Mouse (Mus musculus) mature B cell (primary cell): ENCODE data around the gene Wdr83.

ENCODE experiments used
- in situ Hi-C: fragments of 300-500 bp; cut with MboI; formaldehyde crosslinking; loops from 2 replicates; pipeline ENCODE4 v1.14.3; 2019

The Wdr83 gene

GRCm38 (mm10) chr8:85080532-85081215 is 432 bp downstream of the Wdr83 start, which contains the start of gene Wdr83os:
Wdr83os (plus strand) TSS chr8:85080740.
- in situ Hi-C loops: loop anchor here (25.0 kb wide), 1 partner anchor 207 kb away; the partner anchor contains the start of genes Orc6 and Vps35

- in situ Hi-C loops: loop anchor here (25.0 kb wide), 1 partner anchor 207 kb away; the partner anchor contains the start of genes Orc6 and Vps35
Measured at GRCm38 (mm10) chr8:85080214-85080531, 933 bp downstream of the Wdr83 start.

- in situ Hi-C loops: loop anchor here (25.0 kb wide), 1 partner anchor 210 kb away; the partner anchor contains the start of genes Orc6 and Vps35
Measured at GRCm38 (mm10) chr8:85076993-85077392, 4.1 kb downstream of the Wdr83 start.

- in situ Hi-C loops: loop anchor here (25.0 kb wide), 1 partner anchor 211 kb away; the partner anchor contains the start of genes Orc6 and Vps35
Measured at GRCm38 (mm10) chr8:85076001-85076400, 5.1 kb downstream of the Wdr83 start.

GRCm38 (mm10) chr8:85074617-85075016 is 6.5 kb downstream of the Wdr83 start:
- in situ Hi-C loops: loop anchor here (25.0 kb wide), 1 partner anchor 213 kb away; the partner anchor contains the start of genes Orc6 and Vps35

GRCm38 (mm10) chr8:85074167-85074566 is 6.9 kb downstream of the Wdr83 start:
- in situ Hi-C loops: no loop called here

- in situ Hi-C loops: no loop called here
Measured at GRCm38 (mm10) chr8:85073041-85073612, 8.0 kb downstream of the Wdr83 start.

- in situ Hi-C loops: no loop called here
Measured at GRCm38 (mm10) chr8:85072364-85072929, 8.7 kb downstream of the Wdr83 start.

GRCm38 (mm10) chr8:85071514-85072281 is 9.4 kb downstream of the Wdr83 start, which contains the start of gene Dhps:
Dhps (plus strand) TSS chr8:85071757.
- in situ Hi-C loops: no loop called here

GRCm38 (mm10) chr8:85071041-85071440 is 10.1 kb downstream of the Wdr83 start:
- in situ Hi-C loops: no loop called here

- in situ Hi-C loops: no loop called here
Measured at GRCm38 (mm10) chr8:85067982-85068381, 13.1 kb downstream of the Wdr83 start, which contains the start of gene Gm5741. Gm5741 (minus strand) TSS chr8:85067982.

- in situ Hi-C loops: no loop called here
Measured at GRCm38 (mm10) chr8:85067155-85067554, 14.0 kb downstream of the Wdr83 start.

- in situ Hi-C loops: no loop called here
Measured at GRCm38 (mm10) chr8:85065213-85065612, 15.9 kb downstream of the Wdr83 start.

GRCm38 (mm10) chr8:85062603-85063002 is 18.5 kb downstream of the Wdr83 start:
- in situ Hi-C loops: no loop called here

- in situ Hi-C loops: no loop called here
Measured at GRCm38 (mm10) chr8:85059879-85060616, 21.1 kb downstream of the Wdr83 start, which contains the start of gene Fbxw9. Fbxw9 (plus strand) TSS chr8:85060055.

- in situ Hi-C loops: no loop called here
Measured at GRCm38 (mm10) chr8:85057367-85057766, 23.7 kb downstream of the Wdr83 start.

- in situ Hi-C loops: no loop called here
Measured at GRCm38 (mm10) chr8:85043619-85044018, 37.5 kb downstream of the Wdr83 start.

- in situ Hi-C loops: no loop called here
Measured at GRCm38 (mm10) chr8:85037681-85038531, 43.2 kb downstream of the Wdr83 start.

- in situ Hi-C loops: no loop called here
Measured at GRCm38 (mm10) chr8:85037366-85037680, 43.8 kb downstream of the Wdr83 start.

GRCm38 (mm10) chr8:85036718-85037365 is 44.3 kb downstream of the Wdr83 start, which contains the start of gene Tnpo2:
Tnpo2 (plus strand) TSS chr8:85036915.
- in situ Hi-C loops: no loop called here
